Comparison of ENCODE assay signal across 7 mouse cellular contexts in the genomic region with DNA sequence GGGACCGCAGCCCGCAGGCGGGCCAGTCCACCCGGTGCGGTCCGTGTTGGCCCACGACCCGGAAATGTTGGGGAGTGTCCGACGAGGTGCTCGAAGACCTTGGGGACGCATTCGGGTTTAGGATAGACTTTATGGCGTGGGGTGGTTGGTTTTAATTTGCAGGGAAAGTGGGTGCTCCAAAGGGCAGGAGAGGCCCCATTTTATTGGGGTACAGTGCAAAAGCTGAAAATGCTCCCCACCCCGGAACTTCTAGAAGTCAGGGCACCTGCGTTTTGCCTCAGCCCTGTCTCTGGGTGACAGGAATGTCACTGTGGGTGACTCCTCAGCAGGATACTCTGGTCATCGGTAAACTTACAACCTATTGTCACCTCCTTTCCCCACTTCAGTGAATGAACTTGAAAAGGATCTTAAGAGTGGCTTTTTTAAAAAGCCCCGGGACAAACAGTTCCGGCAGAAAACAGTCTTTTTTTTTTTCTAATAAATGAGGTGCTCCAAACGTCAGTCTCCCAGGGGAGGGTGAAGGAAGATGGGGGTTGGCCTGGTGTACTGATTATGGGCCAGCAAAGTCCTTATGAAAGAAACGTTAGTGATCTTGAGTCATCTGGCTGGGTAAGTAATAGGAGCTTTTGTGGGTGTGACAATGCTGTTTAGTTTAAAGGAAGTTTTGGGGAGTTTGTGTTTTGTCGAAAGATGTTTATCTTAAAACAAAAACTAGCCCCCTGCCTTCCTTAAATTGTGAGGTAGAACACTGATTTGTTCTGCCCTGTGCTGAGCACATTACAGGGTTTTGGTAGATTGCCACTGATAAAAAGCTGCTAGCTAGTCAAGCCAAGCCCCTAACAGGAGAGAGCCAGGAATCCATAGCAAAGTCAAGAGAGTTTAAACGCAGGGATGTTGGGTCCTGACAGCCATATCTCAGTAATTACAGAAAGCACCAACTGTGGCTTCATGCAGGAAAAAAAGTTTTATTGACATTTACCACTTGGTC. TPM values are rescaled to one million over a fixed set of nuclear protein-coding genes. Genes with fewer than 3 reads are reported as not detected.
DNase-seq lines count a peak whose midpoint lies in the region; ATAC-seq and TF ChIP-seq lines count a peak whose summit lies in the region.

No protein-coding gene starts in this region.

- H3K9ac ChIP-seq in CH12.LX (ENCODE audit: insufficient read depth, low read depth), result peak overlapping the region; percentile 67
- H3K9ac ChIP-seq in limb, embryonic 12.5 days (replicated peaks), result peak overlapping the region; percentile 90
- H3K9ac ChIP-seq in midbrain, embryonic 16.5 days (ENCODE audit: low read depth, low read length), result peak overlapping the region; percentile 79

- no peak for DNase-seq in CH12.LX (ENCODE audit: extremely low read depth)
- no peak for DNase-seq in Patski (ENCODE audit: low read depth, low spot score)
- no peak for DNase-seq in frontal cortex, postnatal 14 days (ENCODE audit: low spot score in 2 of 2)
- DNase-seq in thymus, postnatal 14 days, result no peak

- peak overlapping the region; percentile 7 to 91 (median 79) for H3K4me3 ChIP-seq in CH12.LX (replicated peaks in 1 of 3; ENCODE audit: low read depth in 2 of 3, low read length in 2 of 3, poor library complexity in 1 of 3)
- peak overlapping the region; percentile 71 for H3K4me3 ChIP-seq in limb, embryonic 12.5 days (replicated peaks)
- peak overlapping the region; percentile 84 for H3K4me3 ChIP-seq in midbrain, embryonic 16.5 days (ENCODE audit: low read depth, low read length)

- dilution Hi-C loops in CH12.LX (cut with MboI; ENCODE audit: extremely low pct_ligation_motif_present, extremely low pct_unique_long_range_greater_than_20kb, low sequenced_read_pairs), result no loop called here

- CTCF ChIA-PET in Patski (lab: Charles Lee), result interaction anchor here (1.1 kb wide), 2 partner anchors 9 to 323 kb away, joined by 3 read pairs; no protein-coding TSS in a partner anchor

- TF ChIP-seq CTCF in CH12.LX (conservative IDR thresholded peaks at IDR 0.05 in 1 of 2, IDR thresholded peaks at IDR 0.05 in 1 of 2; ENCODE audit: low read depth in 2 of 2, low read length in 2 of 2) (no peak), Patski (IDR thresholded peaks at IDR 0.05) (peak; percentile 37)

- in situ Hi-C loops in CH12.LX (cut with MboI; ENCODE audit: low pct_ligation_motif_present, low pct_unique_long_range_greater_than_20kb, low sequenced_read_pairs) (no loop called here), Patski (cut with MboI; ENCODE audit: low pct_unique_long_range_greater_than_20kb) (loop anchor here (5.0 kb wide), 2 partner anchors 101 to 419 kb away; no protein-coding TSS in a partner anchor)

- POLR2A ChIA-PET in Patski (lab: Charles Lee), result interaction anchor here (0.7 kb wide), 1 partner anchor 77 kb away, joined by 3 read pairs; no protein-coding TSS in a partner anchor

- peak overlapping the region; percentile 100 for H3K4me2 ChIP-seq in CH12.LX (ENCODE audit: insufficient read depth, low read depth, poor library complexity, severe bottlenecking)
- peak overlapping the region; percentile 69 for H3K4me2 ChIP-seq in limb, embryonic 12.5 days
- H3K4me2 ChIP-seq in midbrain, embryonic 16.5 days (ENCODE audit: low read length), result peak overlapping the region; percentile 91

- H3K27ac ChIP-seq in CH12.LX (ENCODE audit: insufficient read depth, low read depth), result no peak overlapping the region
- H3K27ac ChIP-seq in limb, embryonic 12.5 days, result peak overlapping the region; percentile 95
- H3K27ac ChIP-seq in midbrain, embryonic 16.5 days (ENCODE audit: low read length), result peak overlapping the region; percentile 90

- TF ChIP-seq POLR2A in CH12.LX (IDR thresholded peaks at IDR 0.05; ENCODE audit: low read depth, low read length), result no peak; the same call in 1 of the 2 replicates

- H3K36me3 ChIP-seq in CH12.LX (replicated peaks in 1 of 2; ENCODE audit: control insufficient read depth in 1 of 2, insufficient read depth in 1 of 2, low read length in 1 of 2), result peaks cover 0 to 1% of the 10 kb centered on the region in 2 experiments
- H3K36me3 ChIP-seq in limb, embryonic 12.5 days, result no peaks in the 10 kb centered on the region
- no peaks in the 10 kb centered on the region for H3K36me3 ChIP-seq in midbrain, embryonic 16.5 days (ENCODE audit: control insufficient read depth, insufficient read depth, low read length)

- no peak for TF ChIP-seq EP300 in CH12.LX (IDR thresholded peaks at IDR 0.05; ENCODE audit: low read length)

- H3K27me3 ChIP-seq in CH12.LX (replicated peaks) (no peaks in the 10 kb centered on the region), Patski (no peaks in the 10 kb centered on the region)
- H3K27me3 ChIP-seq in limb, embryonic 12.5 days, result no peaks in the 10 kb centered on the region
- H3K27me3 ChIP-seq in midbrain, embryonic 16.5 days (ENCODE audit: control insufficient read depth, insufficient read depth, low read depth, low read length), result no peaks in the 10 kb centered on the region

- H3K79me2 ChIP-seq in CH12.LX (replicated peaks; ENCODE audit: control insufficient read depth, extremely low read depth, insufficient read depth, poor library complexity, severe bottlenecking), result peaks cover 28% of the 10 kb centered on the region

- ATAC-seq in Patski, result peak; percentile 7
- peak; percentile 66; the same call in 1 of the 2 replicates for ATAC-seq in granulocyte monocyte progenitor cell, adult 5-6 weeks (replicated peaks; ENCODE audit: poor library complexity, severe bottlenecking)
- no peak for ATAC-seq in limb, embryonic 12.5 days (ENCODE audit: insufficient number of reproducible peaks, insufficient read depth, low FRiP score, low TSS enrichment, low read depth)
- peak; percentile 2; the same call in 1 of the 2 replicates for ATAC-seq in midbrain, embryonic 16.5 days

- peaks cover 6% of the 10 kb centered on the region for H3K9me3 ChIP-seq in CH12.LX (replicated peaks; ENCODE audit: low read length)
- no peaks in the 10 kb centered on the region for H3K9me3 ChIP-seq in limb, embryonic 12.5 days
- no peaks in the 10 kb centered on the region for H3K9me3 ChIP-seq in midbrain, embryonic 16.5 days (replicated peaks; ENCODE audit: control insufficient read depth, low read length, poor library complexity, severe bottlenecking)

- WGBS in limb, embryonic 12.5 days, result 3% methylated on average over 23 of the region's 23 CpGs
- WGBS in midbrain, embryonic 16.5 days, result 5% methylated on average over 23 of the region's 23 CpGs

- TF ChIP-seq RAD21 in CH12.LX (IDR thresholded peaks at IDR 0.05; ENCODE audit: low read depth, low read length), result no peak

- H3K4me1 ChIP-seq in CH12.LX (ENCODE audit: control insufficient read depth in 1 of 2, insufficient read depth in 2 of 2), result peaks cover 0 to 12% of the 10 kb centered on the region in 2 experiments; a peak in 3 of 4 replicates
- peaks cover 25% of the 10 kb centered on the region for H3K4me1 ChIP-seq in limb, embryonic 12.5 days (replicated peaks)
- peaks cover 19% of the 10 kb centered on the region for H3K4me1 ChIP-seq in midbrain, embryonic 16.5 days (ENCODE audit: control insufficient read depth, insufficient read depth, low read length)

TF ChIP-seq in CH12.LX, 34 proteins besides CTCF, POLR2A, EP300 and RAD21:
- TF ChIP-seq MAZ (IDR thresholded peaks at IDR 0.05; ENCODE audit: low read depth, low read length), result no peak
- TF ChIP-seq ELF1 (IDR thresholded peaks at IDR 0.05; ENCODE audit: low read depth, low read length), result peak; percentile 61

RNA-seq across cellular contexts. Expression of gene Cdk14, which starts 39.1 kb away (rescaled TPM):
- total RNA-seq in CH12.LX (2012; rRNA removed), result 9.3 and 12.0 TPM in 2 replicates
- total RNA-seq in CH12.LX (2014; rRNA removed), result 3.5 and 3.7 TPM in 2 replicates
- polyA plus RNA-seq in CH12.LX (2012; ENCODE audit: insufficient read length, low read depth), result 8.9 TPM in 2 replicates
- polyA plus RNA-seq in Patski (2021), result 21.7 TPM
- 0.21 and 0.60 TPM in 2 replicates for total RNA-seq in granulocyte monocyte progenitor cell, adult 5-6 weeks (2014; fragmentation: Nextera tagmentation)
- 0.39 and 0.46 TPM in 2 replicates for total RNA-seq in granulocyte monocyte progenitor cell, adult 5-6 weeks (2017)
- polyA plus RNA-seq in limb, embryonic 12.5 days (2016; fragmentation: Nextera tagmentation; extraction: Ambion mirVana), result 25.7 and 27.6 TPM in 2 replicates
- polyA plus RNA-seq in midbrain, embryonic 16.5 days (2015; fragmentation: Nextera tagmentation; extraction: Ambion mirVana), result 42.1 and 44.6 TPM in 2 replicates
